Mouse (Mus musculus) retina, adult 2 months (tissue): ENCODE data around the gene E2f7.
A peak's percentile ranks its signal among the peaks of the same experiment; 100 is the strongest.
"Not testable (repeated sequence)": the region's sequence is repeated elsewhere in the genome, so short reads cannot be mapped to it uniquely, and the experiment has no call there.

Source experiments
- DNase-seq: peaks from one replicate; pipeline ENCODE4 v3.0.0-alpha.2; 2012; ENCODE audit warnings: low read depth, low spot score

The E2f7 gene

DNA sequence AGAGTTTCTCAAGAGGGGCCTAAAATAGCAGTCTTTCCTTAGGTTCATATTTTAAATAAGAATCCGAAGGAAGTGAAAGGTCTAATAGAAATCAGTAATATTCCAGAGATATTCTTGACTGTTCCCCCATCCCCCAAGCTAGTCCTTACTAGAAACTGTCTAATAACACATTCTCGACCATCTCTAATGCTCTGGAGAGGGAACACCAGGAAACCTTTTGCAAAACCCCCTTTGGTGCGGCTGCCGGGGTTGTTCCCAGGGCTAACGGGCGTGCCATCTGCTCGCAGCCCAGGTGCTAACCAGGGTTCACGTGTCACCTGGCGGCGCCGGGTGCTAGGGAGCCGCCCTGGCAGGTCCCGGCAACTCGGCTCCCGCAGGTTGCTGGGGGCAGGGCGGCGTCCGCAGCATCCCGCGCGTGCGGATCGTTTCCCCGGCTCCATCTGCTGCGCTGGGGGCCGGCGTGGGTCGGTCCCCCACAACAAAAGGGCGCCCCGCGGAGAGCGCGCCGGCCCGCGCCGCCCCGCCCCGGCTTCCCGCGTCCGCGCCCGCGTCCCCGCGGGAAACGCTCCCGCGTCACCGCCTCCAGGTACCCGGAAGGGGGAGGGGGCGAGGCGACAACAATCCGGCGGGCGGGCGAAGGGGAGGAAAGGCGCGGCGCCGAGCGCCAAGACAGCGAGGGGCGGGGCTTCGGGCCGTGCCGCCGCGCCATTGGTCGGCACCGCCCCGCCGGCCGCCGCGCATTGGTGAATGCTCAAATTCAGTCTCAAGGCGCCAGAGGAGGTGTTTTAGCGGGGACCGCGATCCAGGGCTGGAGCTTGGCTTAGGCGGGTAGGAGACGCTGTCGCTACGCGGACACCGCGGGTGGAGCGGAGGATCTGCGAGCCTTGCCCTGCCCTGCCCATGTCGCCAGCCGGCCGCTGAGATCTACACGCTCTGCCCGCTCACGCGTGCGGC, at the start of gene E2f7:
Gene E2f7 (plus strand): TSS at position 754 of the 954 bp plus-strand sequence.
- DNase-seq: peak; percentile 68

GRCm38 (mm10) chr10:110701276-110701675, 44.0 kb upstream of the E2f7 start:
- DNase-seq: no peak

- no peak for DNase-seq
Measured at GRCm38 (mm10) chr10:110705672-110706071, 39.6 kb upstream of the E2f7 start.

DNA sequence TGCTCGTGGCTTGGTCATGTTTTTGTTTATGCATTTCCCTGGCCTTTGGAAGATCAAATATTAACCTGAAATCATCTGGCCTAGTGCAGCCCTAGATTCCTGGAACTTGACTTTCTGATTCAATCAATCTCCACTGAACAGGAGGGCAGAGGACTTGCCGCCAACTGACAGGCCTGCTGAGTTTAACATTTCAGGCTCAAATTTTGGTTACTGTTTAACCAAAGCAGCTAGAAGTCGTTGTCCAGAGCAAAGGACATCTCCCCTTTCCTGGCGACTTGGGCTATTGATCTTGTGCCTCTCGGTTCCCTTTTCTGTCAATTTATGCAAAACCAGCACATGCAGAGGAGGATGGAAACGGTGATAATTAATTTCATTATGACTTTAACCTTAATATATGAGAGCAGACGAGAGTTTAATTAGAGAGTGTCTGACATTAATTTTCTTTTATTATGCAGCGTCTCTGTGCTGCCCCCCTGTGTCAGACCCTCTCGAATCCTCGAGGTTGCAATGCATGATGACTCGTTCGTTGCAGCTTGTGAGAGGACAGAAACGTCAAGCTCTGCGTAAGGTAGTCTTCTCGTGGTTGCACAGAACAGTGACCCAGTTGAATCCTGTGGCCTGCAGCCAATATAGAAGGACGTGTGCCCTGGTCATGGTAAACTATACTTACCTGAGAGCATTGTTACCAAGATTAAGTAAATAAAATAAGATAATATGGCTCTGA, 37.7 kb upstream of the E2f7 start:
- DNase-seq: no peak

GRCm38 (mm10) chr10:110716887-110717286, 28.4 kb upstream of the E2f7 start:
- no peak for DNase-seq

- DNase-seq: no peak
Measured at GRCm38 (mm10) chr10:110726431-110726830, 18.8 kb upstream of the E2f7 start.

GRCm38 (mm10) chr10:110727816-110728215, 17.4 kb upstream of the E2f7 start:
- DNase-seq: no peak

DNA sequence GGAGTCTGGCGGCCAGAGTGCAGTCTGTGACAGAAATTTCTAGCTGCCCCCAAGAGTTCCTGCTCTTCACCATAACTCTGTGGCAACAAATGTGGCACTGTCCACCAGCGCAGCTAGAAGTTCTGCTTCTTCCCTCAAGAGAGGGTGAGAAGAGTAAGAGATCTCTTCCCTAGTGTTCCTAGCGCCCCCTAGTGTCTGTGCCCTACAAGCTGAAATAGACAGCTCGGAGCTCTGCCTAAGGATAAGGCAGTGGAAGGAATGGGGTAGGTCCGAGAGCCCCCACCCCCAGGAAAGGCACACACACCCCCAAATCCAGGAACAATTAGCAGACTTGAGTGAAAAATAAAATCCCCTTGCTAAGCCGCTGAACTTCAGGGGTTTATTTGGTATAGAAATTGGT, 11.9 kb upstream of the E2f7 start:
- no peak for DNase-seq

GRCm38 (mm10) chr10:110743701-110744100, 1.5 kb upstream of the E2f7 start:
- no peak for DNase-seq

DNA sequence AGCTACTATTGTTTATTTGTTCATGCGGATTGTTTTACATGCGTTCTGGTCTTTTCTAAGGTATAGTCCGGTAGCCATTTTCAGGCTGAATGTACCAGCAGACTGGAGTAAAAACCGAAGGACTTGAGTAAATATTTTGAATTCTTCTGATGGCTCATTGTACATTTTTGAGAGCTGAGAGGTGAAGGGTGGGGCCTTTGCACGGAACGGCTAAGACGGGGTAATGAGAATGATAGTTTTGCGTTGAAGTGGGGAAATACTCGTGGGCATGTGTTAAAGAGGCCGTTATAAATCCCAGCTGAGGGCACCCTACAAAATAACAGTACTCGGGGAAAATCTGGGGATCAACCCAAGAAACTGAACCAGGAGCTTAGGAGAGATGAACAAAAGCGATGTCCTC, 1.1 kb upstream of the E2f7 start:
- no peak for DNase-seq

DNA sequence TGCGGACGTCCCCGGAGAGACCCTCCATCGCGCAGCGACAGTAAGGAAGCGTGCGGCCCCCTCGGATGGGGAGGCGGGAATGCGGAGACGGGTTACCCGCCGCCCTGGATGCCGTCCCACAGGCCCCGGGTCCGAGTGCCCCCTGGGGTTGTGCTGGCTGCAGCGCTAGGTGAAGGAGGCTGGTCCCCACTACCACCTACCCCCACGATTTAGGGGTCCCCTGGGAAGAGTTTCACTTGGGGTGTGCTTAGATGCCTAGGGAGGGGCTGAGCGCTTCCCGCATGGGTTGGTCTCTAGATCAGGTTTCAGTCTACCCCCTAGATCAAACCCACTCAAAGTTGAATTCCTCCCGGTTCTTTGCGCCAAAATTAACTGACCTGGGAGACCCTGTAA, 397 bp downstream of the E2f7 start:
- no peak for DNase-seq

GRCm38 (mm10) chr10:110749081-110749480, 3.8 kb downstream of the E2f7 start:
- DNase-seq: no peak

GRCm38 (mm10) chr10:110749510-110750305, 4.5 kb downstream of the E2f7 start:
- no peak for DNase-seq

DNA sequence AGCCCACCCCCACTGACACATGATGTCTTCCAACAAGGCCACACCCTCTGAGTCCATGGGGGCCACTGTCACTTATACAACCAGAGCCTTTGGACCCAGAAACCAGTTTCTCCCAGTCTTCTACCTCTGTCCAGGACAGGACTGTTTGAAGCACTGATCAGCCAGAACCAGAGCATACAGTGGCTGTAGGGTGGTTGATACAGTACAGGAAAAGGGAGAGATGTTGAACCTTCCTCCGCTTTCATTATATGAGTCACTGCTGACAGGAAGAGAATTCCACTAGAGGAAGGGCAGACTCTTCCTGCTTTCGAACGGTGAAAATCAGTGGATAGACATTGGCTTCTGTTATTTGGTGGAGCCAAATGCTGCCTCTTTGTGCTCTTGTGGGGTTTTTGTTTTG, 7.6 kb downstream of the E2f7 start:
- DNase-seq: no peak

DNA sequence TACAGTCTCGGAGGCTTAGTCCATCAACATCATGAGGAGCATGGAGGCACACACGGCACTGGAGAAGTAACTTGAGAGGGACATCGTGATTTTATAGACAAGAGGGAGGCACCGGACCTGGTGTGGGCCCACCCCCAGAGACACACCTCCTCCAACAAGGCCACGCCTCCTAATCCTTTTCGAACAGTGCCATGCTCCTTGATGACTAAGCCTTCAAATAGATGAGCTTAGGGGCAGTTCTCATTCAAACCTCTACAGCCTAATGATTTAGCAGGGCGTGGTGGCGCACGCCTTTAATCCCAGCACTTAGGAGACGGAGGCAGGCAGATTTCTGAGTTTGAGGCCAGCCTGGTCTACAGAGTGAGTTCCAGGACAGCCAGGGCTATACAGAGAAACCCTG, 10.3 kb downstream of the E2f7 start:
- DNase-seq: no peak

DNA sequence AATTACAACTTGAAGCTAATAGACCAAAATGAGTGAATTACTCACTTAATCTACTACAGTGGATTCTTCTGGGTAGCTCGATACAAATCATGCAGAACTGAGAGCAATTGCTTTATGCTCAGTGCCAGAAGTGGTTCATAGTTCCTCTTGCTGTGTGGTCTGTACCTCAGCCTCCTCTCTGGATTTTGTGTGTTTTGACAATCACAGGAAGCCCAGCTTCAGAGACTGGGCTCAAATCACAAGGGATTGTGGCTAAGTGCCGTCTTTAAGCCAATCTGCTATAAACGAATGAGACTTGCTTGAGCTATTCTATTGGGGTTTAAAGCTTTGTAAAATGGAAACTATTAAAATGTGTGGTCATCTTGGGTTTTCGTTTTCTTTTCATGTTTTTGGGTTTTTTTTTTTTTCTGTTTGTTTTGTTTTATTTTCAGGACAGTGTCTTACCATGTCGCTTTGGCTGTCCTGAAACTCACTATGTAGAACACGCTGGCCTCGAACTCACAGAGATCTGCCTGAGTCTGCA, 11.1 kb downstream of the E2f7 start:
- DNase-seq: no peak

DNA sequence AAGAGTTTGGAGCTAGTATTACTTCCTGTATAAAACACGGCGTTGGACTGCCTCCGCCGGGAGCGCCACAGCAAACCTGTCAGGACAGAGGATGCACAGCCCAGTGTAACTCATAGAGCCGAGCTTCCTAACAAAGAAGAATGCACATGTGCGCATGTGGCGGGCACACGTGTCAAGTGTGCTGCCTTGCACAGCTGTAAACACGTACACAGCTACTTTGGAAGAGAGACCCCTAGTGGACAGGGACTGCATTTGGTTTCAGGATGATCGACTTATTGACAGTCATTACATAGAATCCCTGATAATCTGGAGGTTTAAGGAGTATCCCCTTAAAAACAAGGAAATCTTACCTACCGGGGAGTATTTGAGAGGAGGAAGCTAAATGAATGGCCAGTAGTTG, 15.3 kb downstream of the E2f7 start:
- DNase-seq: not testable (repeated sequence)

GRCm38 (mm10) chr10:110762134-110762884, 17.1 kb downstream of the E2f7 start:
- DNase-seq: no peak

DNA sequence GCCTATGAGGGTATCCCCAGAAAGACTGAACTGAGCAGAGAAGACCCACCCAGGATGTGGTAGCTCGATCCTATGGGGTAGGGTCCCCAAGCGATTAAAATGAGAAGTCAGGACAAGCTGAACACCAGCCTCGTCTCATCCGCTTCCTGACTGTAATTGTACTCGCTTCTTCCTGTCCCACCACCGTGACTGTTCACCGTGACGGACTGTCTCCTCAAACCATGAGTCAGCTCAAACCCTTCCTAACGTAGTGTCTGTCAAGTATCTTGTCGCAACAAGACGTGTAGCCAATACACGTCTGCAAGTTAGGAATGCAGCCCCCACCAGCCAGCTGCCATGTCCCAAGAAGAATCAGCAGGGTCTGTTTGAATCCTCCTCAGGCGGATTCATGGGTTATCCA, 18.2 kb downstream of the E2f7 start:
- DNase-seq: no peak

DNA sequence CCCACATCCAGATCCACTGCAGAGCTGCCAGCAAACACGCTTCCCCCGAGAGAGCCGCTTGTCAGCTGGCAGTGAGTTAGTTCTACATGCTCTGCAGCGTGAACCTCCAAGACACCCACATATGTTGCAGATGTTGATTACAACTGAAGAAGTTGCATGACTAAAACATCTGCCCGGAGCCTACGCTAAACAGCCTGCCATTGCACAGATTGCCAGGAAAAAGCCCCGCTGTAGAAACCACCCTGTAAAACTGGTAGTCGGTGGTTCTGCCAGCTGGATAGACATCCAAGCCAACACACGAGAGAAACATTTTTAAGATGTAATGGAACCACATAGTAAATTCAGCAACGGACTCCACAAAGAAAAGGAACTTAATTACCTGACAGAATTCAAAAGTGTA, 24.3 kb downstream of the E2f7 start:
- no peak for DNase-seq

- no peak for DNase-seq
Measured at GRCm38 (mm10) chr10:110773201-110773600, 28.0 kb downstream of the E2f7 start.
